ENCODE assay signal across 10 mouse cellular contexts in the genomic region with DNA sequence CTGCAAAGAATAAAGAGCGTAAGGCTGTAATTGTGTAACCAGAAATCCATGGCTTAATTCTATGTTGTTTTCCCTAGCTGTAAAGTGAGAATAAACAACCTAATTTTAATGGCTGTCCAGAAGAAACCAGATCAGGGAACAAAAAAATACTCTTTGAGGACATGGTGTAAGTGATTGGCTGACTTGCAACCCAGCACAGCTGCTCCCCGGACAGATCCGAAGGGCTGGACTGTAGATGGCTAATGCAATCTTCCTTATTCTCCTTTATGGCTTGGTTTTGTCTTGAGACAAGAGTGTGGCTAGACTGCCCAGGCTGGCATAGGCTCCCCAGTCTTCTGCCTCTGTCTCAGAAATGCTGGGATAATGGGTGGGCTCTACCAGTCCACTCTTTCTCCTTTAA. TPM values are rescaled to one million over a fixed set of nuclear protein-coding genes. Genes with fewer than 3 reads are reported as not detected.
DNase-seq lines count a peak whose midpoint lies in the region; ATAC-seq and TF ChIP-seq lines count a peak whose summit lies in the region.
"Had no signal": no experiment of that assay in that cellular context is flagged by ENCODE, and none has a peak within 500 bp of the region (broad histone marks: within the 10 kb centered on the region; RNA-seq: fewer than 3 reads in every experiment).

No protein-coding gene starts in this region.

- no peak overlapping the region for H3K9ac ChIP-seq in liver, embryonic 14.5 days (replicated peaks)

- no peaks in the 10 kb centered on the region for H3K9me3 ChIP-seq in liver, embryonic 14.5 days (ENCODE audit: control insufficient read depth, low read length)
- H3K9me3 ChIP-seq: forebrain, embryonic 12.5 days had no signal

- peak overlapping the region; percentile 26; the same call in 1 of the 2 replicates for H3K4me3 ChIP-seq in kidney, adult 2 months (ENCODE audit: insufficient read depth, low read depth, low read length)
- peak overlapping the region in 1 of 2 experiments; percentile 22; a peak in 3 of 4 replicates for H3K4me3 ChIP-seq in liver, embryonic 14.5 days (ENCODE audit: insufficient read depth in 1 of 2, low read depth in 2 of 2, low read length in 2 of 2)

- peak overlapping the region; percentile 86 for H3K4me2 ChIP-seq in liver, embryonic 14.5 days (ENCODE audit: low read depth)

- no peak for TF ChIP-seq EP300 in liver, embryonic 14.5 days (IDR thresholded peaks at IDR 0.05; ENCODE audit: low read depth)

- intact Hi-C loops in left cerebral cortex, postnatal 4 days (cut with DNase I) = no loop called here

- H3K27me3 ChIP-seq in kidney, adult 2 months (replicated peaks; ENCODE audit: control insufficient read depth, insufficient read depth, low read length) = no peaks in the 10 kb centered on the region
- no peaks in the 10 kb centered on the region for H3K27me3 ChIP-seq in liver, embryonic 14.5 days (ENCODE audit: control insufficient read depth, insufficient read depth, low read length)

- TF ChIP-seq CTCF in kidney, adult 2 months (conservative IDR thresholded peaks at IDR 0.05; ENCODE audit: insufficient read depth, insufficient read length, low read depth, low read length) = no peak
- TF ChIP-seq CTCF in liver, embryonic 14.5 days (IDR thresholded peaks at IDR 0.05; ENCODE audit: low read depth) = no peak

- no peaks in the 10 kb centered on the region for H3K36me3 ChIP-seq in kidney, adult 2 months (ENCODE audit: control insufficient read depth, insufficient read depth, low read length)
- no peaks in the 10 kb centered on the region for H3K36me3 ChIP-seq in liver, embryonic 14.5 days (replicated peaks; ENCODE audit: control insufficient read depth, insufficient read depth, low read depth)
- H3K36me3 ChIP-seq: forebrain, embryonic 12.5 days had no signal

- H3K4me1 ChIP-seq in kidney, adult 2 months (ENCODE audit: control insufficient read depth, insufficient read depth, low read length) = peaks cover 21% of the 10 kb centered on the region
- H3K4me1 ChIP-seq in liver, embryonic 14.5 days (replicated peaks; ENCODE audit: control insufficient read depth in 2 of 2, insufficient read depth in 2 of 2, low read length in 1 of 2) = peaks cover 11 to 47% of the 10 kb centered on the region in 2 experiments

- peak overlapping the region; percentile 96 for H3K27ac ChIP-seq in kidney, adult 2 months (ENCODE audit: insufficient read depth, low read depth, low read length)
- no peak overlapping the region for H3K27ac ChIP-seq in liver, embryonic 14.5 days
- H3K27ac ChIP-seq: forebrain, embryonic 12.5 days had no signal

- WGBS in kidney, adult 2 months = 41% methylated on average over 3 of the region's 3 CpGs
- WGBS in liver, embryonic 14.5 days (ENCODE audit: insufficient replicate concordance) = 74% methylated on average over 3 of the region's 3 CpGs

- peak; percentile 45 for DNase-seq in cerebellum, adult 9-10 months
- DNase-seq in cerebellum, postnatal 4 days (ENCODE audit: low spot score in 2 of 2) = no peak
- no peak for DNase-seq in kidney, adult 2 months
- DNase-seq in kidney, postnatal 25 days = no peak
- peak; percentile 26 for DNase-seq in NIH3T3 (ENCODE audit: low read depth)
- no peak for DNase-seq in liver, embryonic 14.5 days (ENCODE audit: low read depth in 3 of 3, low spot score in 3 of 3)
- no peak for DNase-seq in left cerebral cortex, adult 8-10 months (ENCODE audit: low spot score in 2 of 2)
- DNase-seq in left cerebral cortex, postnatal 4 days = no peak
- DNase-seq: cerebellum, adult 11-12 months had no signal

- no peak for ATAC-seq in liver, embryonic 14.5 days (ENCODE audit: insufficient read depth)

- no peak for TF ChIP-seq POLR2A in kidney, adult 2 months (IDR thresholded peaks at IDR 0.05; ENCODE audit: low read depth, low read length)

RNA-seq across cellular contexts. Expression of gene H6pd, which starts 1.4 kb away (rescaled TPM):
- polyA plus RNA-seq in kidney, adult 2 months (2012; rRNA removed) = 137 and 161 TPM in 2 replicates
- 8.3 and 9.6 TPM in 2 replicates for polyA plus RNA-seq in liver, embryonic 14.5 days (2012; rRNA removed)
- 7.9 and 9.1 TPM in 2 replicates for polyA plus RNA-seq in liver, embryonic 14.5 days (2014; fragmentation: Nextera tagmentation; extraction: Ambion mirVana)
- total RNA-seq in left cerebral cortex, adult 8-10 months (2022) = 10 to 100 TPM; 14.7 to 17.8 (median 16.3) TPM
- 10 to 100 TPM; 11.7 to 13.8 TPM for total RNA-seq in left cerebral cortex, postnatal 4 days (2021)

RNA-seq across cellular contexts. Expression of gene Spsb1, which starts 52.6 kb away (rescaled TPM):
- polyA plus RNA-seq in kidney, adult 2 months (2012; rRNA removed) = 6.5 and 6.7 TPM in 2 replicates
- polyA plus RNA-seq in liver, embryonic 14.5 days (2012; rRNA removed) = 0.23 and 0.25 TPM in 2 replicates
- 0.46 and 0.56 TPM in 2 replicates for polyA plus RNA-seq in liver, embryonic 14.5 days (2014; fragmentation: Nextera tagmentation; extraction: Ambion mirVana)
- 10 to 100 TPM; 21.6 to 30.4 (median 23.9) TPM for total RNA-seq in left cerebral cortex, adult 8-10 months (2022)
- total RNA-seq in left cerebral cortex, postnatal 4 days (2021) = 10 to 100 TPM; 13.9 to 15.3 TPM

Comparison
In these comparisons a context has a peak if more than half of its experiments do, and no peak if none do; other contexts are left out.
1. DNase-seq: peak in cerebellum, adult 9-10 months (single experiment) and NIH3T3 (single experiment); none in cerebellum, postnatal 4 days (0 of 2), kidney, adult 2 months (single experiment), kidney, postnatal 25 days (0 of 2), liver, embryonic 14.5 days (0 of 3), left cerebral cortex, adult 8-10 months (0 of 2) and left cerebral cortex, postnatal 4 days (single experiment).